Mouse (Mus musculus): ENCODE data around the gene Mical2.

The Mical2 gene

DNA sequence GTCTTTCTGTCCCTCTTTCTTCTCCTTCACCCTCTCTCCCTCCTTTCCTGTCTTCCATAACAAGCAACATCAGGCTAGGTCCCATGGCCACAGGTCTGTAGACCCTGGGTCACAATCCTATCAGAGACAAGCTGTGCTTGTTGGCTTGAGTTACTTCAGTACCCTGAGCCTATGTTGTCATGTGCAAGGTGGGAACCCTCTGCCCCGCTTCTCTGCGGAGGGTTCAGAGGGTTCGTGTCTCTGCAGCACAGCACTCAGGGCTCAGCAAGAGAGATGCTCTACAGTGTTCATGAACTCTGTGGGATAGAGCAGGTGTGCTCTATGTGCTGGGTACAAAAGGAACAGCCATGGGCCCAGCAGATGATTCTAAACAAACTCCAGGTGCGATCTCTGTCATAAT lies 16.0 kb upstream of the Mical2 start:
- no peak for DNase-seq (ENCODE audit: low spot score)

DNA sequence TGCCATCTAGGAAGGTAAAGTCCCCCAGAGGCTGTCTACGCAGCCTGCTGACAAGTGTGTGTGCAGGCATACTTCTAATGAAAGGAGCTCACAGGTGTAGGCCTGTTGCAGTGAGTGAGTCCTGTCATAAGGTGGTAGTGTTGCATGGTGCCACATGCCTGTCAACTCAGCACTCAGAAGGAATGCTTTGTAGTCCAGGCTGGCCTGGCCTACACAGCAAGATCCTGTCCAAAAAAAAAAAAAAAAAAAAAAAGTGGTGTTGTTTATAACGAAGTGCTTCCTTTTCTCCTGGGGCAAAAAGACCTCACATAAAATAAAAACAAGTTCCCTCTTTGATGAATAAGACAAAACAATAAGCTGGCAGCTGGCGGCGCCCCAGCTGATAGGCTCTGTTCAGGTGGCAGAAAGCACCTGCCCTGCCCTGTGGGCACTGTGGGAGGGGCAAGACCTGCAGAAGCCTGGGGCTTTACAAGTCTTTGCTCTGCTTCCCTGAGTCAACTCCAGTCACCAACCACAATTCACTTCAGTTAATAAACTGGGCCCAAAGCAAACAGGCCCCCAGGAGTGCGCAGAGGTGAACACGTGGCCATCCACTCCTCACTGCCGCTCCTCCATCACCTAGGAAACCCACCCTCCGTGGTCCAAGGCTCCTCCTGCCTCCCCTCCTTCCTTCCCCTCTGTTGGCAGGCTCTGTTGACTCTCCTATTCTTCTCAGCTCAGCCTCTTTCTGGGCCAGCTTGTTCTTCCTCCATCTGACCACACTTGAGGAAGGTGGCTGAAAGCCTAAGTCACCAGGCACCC lies 12.5 kb upstream of the Mical2 start:
- no peak for DNase-seq (ENCODE audit: low spot score)

DNA sequence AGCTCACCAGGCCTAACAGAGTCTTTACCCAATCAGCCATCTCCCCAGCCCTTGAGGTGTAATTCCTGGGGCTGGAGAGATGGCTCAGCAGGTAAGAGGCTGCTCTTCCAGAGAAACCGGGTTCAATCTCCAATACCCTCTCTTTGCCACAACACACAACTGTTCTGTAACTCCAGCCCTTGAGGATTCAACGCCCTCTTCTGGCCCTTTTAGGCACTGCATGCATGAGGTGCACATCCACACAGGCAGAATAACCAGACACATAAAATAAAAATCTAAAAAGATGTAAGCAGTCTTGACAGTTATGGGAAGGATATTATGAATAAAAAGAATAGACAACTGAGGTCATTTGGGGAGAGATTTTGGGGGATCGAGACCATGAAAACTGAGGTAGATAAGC lies 9.8 kb upstream of the Mical2 start:
- DNase-seq (ENCODE audit: low spot score), result no peak

DNA sequence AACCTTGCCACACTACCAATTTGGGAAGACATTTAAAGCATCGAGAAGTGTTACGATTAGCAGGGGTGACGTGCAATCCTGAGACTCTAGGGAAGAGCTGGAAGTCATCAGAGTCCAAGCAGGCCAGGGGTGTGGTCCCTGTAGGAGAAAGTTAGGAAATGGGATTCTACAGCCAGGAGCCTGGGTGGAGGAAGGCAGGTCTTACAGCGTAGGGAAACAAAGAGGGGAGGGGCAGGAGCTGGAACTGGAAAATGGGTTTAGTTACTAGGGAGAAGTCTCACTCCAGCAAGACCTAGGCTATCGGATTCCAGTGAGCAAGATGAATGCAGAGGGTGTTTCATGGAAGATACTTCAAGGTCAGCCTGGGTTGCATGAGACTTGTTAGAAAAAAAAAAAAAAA lies 8.9 kb upstream of the Mical2 start:
- DNase-seq (ENCODE audit: low spot score), result no peak

DNA sequence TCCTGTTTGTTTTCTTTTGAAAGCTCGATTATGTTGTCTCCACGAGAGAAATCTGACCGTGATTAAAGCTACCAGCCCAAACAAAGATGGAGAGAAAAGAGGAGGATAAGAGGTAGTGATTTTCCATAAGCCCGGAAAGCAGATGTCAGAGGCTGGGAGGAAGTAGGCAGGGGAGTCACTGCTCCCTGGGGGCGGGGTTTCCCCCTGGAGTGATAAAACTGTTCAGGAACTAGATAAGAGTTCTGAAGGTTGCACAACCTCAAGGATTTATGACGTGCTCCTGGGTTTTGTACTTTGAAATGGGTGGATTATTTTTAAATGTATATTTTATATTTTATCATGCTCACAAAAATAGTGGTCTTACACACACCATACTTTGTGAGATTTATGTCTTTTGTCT lies 8.4 kb upstream of the Mical2 start:
- DNase-seq (ENCODE audit: low spot score), result no peak

DNA sequence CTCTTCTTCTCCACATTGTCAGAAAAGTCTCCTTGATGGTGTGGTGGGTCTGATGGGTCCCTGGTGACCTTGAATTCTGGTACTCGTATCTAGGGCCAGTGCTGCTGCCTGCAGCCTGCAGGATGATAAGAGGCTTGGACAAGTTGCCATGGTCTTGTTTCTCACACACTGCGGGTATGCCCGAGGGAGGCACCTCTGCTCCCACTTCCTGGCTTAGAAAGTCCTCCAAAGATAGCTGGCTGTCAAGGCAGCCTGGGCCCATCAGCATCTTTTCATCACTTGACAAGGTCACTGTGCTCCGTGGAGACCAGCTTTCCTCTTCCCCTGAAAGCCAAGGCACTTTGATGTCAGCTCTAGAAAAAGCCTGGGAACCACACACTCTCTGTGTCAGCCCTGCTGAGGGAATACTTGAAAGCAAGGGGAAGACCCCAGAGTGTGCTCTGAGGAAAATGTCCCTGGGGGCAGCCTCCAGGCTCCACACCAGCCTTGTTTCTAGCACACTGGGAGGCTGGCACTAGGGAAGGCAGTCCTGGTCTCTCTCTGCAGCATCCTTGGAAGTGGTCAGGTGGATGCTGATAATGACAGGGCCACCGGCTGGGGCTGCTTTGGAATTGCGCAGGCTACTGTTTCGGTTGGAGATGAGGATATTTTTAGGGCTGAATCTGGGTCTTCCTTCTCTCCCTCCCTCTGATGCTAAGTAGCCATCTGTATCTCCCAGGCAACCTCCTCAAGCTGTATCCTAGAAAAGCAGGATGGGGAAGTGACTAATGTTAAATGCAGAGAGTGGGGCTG lies 2.7 kb upstream of the Mical2 start:
- no peak for DNase-seq (ENCODE audit: low spot score)

DNA sequence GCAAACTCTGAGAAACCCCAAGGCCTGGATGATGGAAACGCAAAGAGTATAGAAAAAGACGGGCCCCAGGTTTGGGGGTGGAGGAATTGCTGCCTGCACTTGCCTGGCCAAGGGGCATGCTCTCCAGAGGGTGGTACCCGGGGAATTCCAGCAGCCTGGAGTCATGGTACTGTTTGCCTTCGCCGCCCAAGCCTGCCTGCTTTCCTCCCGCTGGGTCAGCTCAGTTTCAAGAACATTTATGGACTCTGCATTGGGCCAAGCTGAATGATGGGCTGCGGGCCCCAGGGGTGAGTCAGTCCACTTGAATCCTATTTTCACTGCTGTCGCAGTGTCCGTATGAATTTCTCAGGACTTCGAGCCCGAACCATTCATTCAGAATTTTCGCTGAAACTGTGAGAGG lies 802 bp upstream of the Mical2 start:
- no peak for DNase-seq (ENCODE audit: low spot score)

DNA sequence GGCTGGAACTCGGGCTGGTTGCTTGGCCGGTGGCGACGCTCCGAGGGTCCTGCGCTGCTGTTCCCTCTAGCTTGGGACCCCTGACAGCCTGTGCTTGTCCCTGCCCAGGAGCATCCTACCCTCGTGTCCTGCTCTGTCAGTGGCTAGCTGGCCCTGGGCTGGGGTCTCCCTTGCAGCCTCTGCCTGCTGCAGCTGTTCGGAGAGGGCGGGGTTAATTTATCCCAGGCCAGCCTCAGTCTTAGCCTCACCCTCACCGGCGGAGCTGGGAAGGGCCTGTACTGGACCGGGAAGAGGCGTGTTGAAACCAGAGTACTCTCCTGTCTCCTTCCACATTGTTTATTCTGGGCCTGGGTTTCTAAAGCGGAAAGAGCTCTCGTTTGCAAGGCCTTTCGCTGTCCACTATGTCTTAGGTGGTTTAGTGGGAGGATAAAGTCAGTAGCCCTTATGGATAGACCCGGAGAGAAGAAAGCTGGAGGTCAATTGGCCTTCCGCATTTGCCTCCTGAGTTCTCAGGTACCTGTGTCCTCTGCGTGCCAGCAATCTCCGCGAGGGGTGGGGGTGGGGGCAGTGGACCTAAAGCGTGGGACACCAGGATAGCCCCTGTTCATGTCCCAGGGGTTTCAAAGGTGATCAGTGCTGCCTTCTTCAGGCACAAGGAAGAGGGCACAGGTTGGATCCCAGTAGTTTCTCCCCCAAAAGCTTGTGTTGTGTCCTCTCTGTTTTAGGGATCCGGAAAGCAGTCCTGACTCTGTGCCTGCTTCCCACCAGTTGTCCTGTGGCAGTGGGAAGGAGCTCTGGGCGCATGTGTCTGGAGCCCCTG lies 1.0 kb downstream of the Mical2 start:
- DNase-seq (ENCODE audit: low spot score), result no peak

DNA sequence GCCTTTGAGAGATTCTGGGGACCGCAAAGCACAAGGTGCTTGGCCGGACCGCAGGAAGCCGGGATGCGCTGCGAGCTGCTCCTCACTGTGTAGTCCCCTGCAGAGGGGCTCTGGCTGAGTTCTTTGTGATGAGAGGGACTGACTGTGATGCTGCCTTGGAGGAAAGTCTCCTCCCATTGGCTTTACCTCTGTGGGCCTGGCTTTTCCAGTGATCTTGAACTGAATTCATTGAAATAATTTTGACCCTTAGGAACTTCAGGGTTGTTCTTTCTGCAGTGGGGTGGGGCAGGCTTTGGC lies 1.6 kb downstream of the Mical2 start:
- no peak for DNase-seq (ENCODE audit: low spot score)

DNA sequence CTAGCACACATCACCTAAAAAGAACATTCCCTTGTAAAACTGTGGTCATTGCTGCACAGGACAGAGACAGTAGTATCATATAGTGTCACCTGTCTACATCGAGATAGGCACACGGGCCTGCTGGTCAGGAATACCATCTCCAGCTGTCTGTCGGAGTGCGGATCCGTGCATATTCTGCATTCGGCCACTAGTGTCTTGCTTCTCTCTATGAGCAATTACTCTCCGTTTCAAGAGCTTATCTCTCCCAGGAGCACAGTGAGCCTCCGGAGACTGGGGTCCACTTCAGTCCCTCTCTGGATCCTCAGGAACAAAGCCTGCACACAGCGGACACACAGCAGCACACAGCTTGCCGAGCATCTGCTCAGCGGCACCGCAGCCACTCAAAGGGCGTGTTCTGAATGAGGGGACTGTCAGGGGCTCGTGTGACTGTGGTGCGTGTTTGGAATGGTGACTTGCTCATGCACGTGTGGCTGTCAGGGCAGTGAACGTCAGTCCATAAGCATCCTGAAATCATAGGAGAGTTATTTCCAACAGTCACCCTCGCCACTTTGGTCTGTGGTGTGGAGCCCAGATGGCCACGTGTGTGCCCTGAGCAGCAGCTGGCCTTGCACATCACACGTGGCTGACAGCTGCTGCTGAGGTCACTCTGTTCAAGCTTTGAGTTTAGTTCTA lies 3.3 kb downstream of the Mical2 start:
- no peak for DNase-seq (ENCODE audit: low spot score)

DNA sequence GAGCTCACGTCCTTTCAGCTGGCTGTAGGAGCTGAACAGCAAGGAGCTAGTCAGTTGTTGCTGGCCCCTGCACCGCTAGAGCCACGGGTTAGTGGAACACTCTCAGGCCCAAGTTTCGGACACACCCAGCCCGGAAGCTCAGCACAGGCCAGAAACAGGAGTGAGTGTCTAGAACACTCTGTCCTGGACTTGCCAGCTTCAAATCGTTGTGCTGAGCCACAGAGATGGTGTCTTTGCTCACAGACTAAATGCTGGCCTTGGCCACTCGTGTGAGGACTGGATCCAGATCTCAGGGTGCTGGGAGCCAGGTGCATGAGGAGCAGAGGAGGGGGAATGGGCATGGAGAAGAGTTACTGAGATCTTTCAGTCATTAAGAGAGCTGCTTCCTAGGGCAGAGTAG lies 6.1 kb downstream of the Mical2 start:
- no peak for DNase-seq (ENCODE audit: low spot score)

DNA sequence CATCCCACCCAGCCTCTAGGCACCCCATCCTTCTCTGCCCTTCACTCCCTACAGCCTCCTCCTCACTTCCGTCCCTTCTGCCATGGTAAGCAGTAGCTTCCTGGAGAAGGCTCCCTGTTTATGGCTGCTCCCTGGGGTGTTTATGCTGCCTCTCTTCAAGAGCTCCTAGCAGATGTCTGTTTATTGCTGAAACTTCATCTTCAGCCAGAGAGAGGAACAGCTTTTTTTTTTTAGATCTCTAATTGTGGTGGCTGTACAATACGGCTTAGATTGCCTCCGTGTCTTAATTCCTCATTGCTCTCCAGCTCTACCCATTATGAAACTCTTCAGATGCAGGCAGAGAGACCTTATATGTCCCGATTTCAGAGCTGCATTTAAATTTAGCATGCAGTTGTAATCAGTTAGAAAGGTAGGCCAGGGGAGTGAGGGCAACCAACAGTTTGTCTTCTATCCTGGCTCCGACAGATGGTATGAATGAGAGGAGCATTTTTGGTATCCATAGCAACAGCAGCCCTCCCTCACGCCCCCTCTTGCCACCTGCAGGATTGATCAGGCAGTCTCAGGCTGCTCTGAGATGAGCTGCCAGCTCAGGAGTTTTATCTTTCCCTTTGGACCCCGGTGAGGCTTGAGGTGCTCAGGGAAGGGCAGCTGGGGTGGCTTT lies 7.8 kb downstream of the Mical2 start:
- no peak for DNase-seq (ENCODE audit: low spot score)

DNA sequence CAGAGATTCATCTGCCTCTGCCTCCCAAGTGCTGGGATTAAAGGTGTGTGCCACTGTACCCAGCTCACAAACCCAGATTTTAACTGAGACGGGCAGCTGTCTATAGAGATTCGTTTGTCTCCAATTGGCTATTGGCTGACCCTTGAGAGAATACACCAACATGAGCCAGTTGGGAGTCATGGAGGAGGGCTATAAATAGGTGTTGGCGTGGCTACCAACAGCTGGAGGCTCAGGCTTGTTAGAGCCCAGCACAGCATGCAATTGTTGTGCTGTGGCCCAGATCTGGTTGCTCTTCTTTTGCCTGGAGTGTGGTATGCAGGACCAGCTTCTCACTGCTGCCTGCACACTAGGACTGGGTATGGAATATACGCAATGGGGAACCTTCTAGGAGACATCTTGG lies 8.8 kb downstream of the Mical2 start:
- DNase-seq (ENCODE audit: low spot score), result no peak

DNA sequence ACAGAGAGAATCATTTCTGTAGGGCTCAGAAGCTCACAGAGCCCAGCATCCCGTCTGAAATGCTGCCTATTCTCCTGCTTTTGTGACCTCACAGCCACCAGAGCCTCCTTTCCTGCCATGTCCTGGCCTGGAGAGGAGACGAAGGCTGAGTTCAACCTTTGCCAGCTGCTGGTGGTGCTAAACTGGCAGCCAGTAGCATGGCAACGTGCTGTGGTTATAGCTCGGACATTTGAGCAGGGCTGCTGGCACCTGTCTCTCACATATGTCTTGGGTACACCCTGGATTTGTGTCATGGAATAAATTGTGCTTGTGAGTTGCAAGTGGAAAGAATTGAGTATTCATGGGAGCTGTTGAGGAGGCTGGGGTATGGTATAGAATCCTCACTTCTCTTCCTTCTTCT lies 9.8 kb downstream of the Mical2 start:
- no peak for DNase-seq (ENCODE audit: low spot score)

DNA sequence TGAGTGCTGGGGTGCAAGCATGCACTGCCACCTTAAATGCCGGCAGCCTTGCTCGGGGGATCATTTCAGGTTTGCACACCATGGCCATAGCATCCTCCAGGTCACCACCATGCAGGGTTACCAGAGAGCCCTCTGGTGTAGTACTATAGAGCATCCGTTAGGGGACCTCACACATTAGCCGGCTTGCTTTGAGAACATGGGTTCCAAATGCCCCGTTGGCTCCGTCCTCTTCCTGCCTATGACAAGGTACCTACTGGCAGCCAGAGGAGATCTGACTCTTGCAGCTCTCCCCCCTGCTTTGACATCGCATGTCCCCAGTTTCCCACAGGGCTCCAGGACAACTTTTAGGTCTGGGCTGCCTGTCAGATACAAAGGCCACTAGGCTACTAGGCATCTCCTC lies 11.6 kb downstream of the Mical2 start:
- DNase-seq (ENCODE audit: low spot score), result no peak

DNA sequence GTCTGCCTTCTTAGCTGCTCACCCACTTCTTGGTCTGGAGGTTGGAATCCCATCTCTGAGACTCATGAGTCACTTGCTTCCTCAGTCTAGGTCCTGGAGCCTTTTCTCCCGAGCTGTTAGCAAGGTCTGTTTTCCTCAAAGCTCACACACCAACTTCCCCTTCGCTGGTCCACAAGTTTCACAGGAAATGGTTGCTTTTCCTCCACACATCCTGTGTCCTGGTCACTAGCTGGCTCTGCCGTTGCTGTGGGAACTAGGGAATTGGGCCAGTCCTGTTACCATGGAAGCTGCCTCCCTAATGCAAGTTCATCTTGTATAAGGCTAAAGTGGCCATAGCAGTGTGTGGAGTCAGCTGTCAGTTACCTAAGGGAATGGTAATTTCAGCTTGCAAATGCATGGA lies 12.2 kb downstream of the Mical2 start:
- DNase-seq (ENCODE audit: low spot score), result no peak

DNA sequence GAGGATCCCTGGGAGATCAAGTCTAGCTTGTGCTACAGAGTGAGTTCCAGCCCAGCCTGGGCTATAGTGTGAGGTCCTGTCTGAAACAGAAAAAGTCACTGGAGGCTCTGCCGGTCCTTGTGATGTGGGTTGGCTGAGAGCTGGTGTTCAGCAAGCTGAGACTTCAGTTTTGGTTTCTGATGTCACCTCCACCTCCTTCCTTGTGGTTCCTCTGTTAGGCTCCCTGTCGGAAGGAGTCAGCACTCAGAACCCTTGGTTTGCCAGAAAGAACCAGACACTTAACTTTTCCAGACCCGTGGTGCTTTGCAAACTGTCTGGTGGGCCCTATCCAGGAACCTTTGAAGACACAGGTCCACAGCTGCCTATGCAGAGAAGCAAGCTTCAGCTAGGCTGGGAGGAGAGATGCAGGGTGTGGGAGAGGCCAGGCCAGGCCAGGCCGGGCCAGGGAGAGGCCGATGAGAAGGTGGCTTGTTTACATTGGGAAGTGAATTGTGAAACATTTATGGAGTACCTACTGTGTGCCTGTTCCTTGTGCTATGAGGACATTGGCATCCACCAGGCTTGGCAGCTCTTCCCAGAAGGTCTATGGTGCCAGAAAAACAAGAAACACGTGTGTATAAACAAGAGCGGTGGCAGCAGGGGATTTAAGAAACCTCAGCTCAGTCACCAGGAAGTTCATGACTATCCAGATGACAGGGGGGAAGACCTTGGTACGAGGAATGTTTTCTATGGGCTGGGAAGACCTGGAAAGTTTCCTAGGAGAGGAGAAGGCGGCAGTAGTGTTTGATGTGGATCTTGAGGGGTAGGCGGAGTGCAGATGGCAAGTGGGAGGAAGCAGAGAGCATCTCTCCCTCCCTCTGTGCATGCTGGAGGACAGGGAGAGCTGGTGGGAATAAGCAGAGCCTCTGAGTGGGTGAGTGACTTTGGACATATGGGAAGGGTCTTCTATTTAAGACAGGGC lies 13.4 kb downstream of the Mical2 start:
- DNase-seq (ENCODE audit: low spot score), result no peak

DNA sequence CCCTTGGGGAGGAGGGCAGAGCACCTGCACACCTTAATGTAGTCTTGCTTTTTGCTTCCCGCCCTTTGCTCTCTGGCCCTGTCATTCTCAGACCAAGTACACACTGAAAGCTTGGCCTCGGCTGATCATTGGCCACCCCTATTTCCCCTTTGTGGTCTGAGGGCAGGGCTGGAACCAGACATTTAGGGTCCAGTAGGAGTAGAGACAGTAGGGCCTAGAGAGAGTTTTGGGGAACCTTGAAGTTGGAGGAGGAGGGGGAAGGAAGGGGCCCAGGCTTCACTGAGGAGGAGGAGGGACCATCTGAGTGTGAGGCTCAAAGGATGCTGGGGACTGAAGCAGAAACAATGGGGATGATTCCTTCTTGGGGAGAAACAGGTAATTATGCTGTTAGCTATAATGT lies 15.1 kb downstream of the Mical2 start:
- DNase-seq (ENCODE audit: low spot score), result no peak

DNA sequence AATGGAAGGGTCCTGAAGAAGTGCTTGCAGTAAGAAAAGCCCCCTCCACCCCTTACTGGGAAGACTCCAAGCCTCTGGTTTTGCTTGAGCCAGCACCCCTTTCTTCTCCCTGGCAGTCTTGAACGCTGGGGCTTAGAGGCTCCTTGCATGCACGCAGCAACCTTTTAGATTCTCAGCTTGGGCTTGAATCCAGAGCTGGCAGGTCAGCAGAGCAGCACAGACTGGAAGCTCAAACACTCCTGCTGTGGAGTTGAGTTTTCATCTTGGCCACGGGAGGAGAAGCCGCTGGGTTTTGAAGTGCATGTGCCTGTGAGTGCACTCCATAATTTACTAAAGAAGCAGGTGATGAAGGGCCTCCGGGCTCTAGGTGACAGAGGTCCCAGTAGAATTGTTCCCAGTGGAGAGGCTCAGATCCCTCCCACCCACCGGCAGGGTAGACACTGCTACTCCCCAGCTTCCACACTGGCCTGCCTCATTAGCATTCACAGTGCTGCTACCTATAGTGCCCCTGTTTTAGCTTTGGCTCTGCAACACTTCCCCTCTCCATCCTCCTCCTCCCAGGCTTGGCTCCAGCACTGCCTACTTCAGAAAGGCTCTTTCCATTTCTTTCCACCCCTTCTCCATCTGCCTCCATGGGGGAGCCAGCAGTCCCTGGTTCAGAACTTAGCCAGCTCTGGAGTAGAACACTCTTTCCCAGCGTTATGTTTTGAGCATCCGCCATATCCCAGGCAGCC lies 15.7 kb downstream of the Mical2 start:
- no peak for DNase-seq (ENCODE audit: low spot score)

DNA sequence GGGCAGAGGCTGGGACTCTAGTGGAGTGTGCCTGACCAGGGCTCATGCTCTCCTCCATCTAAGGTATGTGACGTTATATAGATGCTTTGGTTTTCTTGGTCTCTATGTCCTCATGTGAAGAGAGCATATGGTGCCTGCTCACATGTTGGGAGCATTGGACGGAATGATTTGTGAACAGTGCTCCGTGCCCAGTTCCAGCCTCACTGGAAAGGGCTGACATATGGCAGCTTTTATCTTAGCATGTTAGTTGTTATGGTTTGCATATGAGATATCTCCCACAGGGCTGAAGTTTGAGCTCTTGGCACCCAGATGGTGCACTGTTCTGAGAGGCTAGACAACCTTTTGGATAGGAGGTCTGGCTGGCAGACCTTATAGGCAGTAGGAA lies 16.3 kb downstream of the Mical2 start:
- DNase-seq (ENCODE audit: low spot score), result no peak

Measured in ovary, postnatal 14 days (tissue).